Mouse (Mus musculus): ENCODE measurements around the gene Tmem63c.

Gene Tmem63c

GRCm38 (mm10) chr12:87131181-87131580 lies 110.0 kb downstream of the Tmem63c start:
- no peak for DNase-seq (ENCODE audit: low read depth, low spot score)

- DNase-seq (ENCODE audit: low read depth, low spot score) = no peak
Measured at GRCm38 (mm10) chr12:87131619-87132018, 110.5 kb downstream of the Tmem63c start.

GRCm38 (mm10) chr12:87132210-87132609 lies 111.1 kb downstream of the Tmem63c start:
- DNase-seq (ENCODE audit: low read depth, low spot score) = no peak

GRCm38 (mm10) chr12:87132784-87133183 lies 111.6 kb downstream of the Tmem63c start:
- DNase-seq (ENCODE audit: low read depth, low spot score) = no peak

GRCm38 (mm10) chr12:87137439-87138341 lies 116.5 kb downstream of the Tmem63c start:
- DNase-seq (ENCODE audit: low read depth, low spot score) = no peak

GRCm38 (mm10) chr12:87138342-87138701 lies 117.2 kb downstream of the Tmem63c start:
- no peak for DNase-seq (ENCODE audit: low read depth, low spot score)

- no peak for DNase-seq (ENCODE audit: low read depth, low spot score)
Measured at GRCm38 (mm10) chr12:87138768-87139167, 117.6 kb downstream of the Tmem63c start.
